Mouse (Mus musculus) neural tube, embryonic 10.5 days (tissue): ENCODE results near the gene Olfm2.
"Not testable (repeated sequence)": the region's sequence is repeated elsewhere in the genome, so short reads cannot be mapped to it uniquely, and the experiment has no call there.

ENCODE experiments used
- DNase-seq: peaks from one replicate; pipeline ENCODE4 v3.0.0-alpha.2; 2017; ENCODE audit warnings: low spot score; ENCODE audit errors: extremely low spot score

Gene Olfm2

GRCm38 (mm10) chr9:20657546-20657945, 88.6 kb downstream of the Olfm2 start:
- DNase-seq, result no peak

GRCm38 (mm10) chr9:20653859-20654258, 92.3 kb downstream of the Olfm2 start:
- no peak for DNase-seq

- DNase-seq, result no peak
Observed at GRCm38 (mm10) chr9:20652260-20652658, 93.9 kb downstream of the Olfm2 start.

- DNase-seq, result peak; percentile 94
Observed at GRCm38 (mm10) chr9:20651602-20652259, 94.4 kb downstream of the Olfm2 start, which contains the start of gene Pin1. Gene Pin1 (plus strand): TSS chr9:20652095.

GRCm38 (mm10) chr9:20645121-20645520, 101.0 kb downstream of the Olfm2 start:
- DNase-seq, result no peak

GRCm38 (mm10) chr9:20644360-20645081, 101.6 kb downstream of the Olfm2 start, which contains the start of gene Fbxl12:
Gene Fbxl12 (minus strand): TSS chr9:20644767.
- DNase-seq, result peak; percentile 85

- no peak for DNase-seq
Observed at GRCm38 (mm10) chr9:20643781-20644180, 102.4 kb downstream of the Olfm2 start.

GRCm38 (mm10) chr9:20642896-20643466, 103.2 kb downstream of the Olfm2 start:
- DNase-seq, result peak; percentile 80

GRCm38 (mm10) chr9:20642101-20642895, 103.9 kb downstream of the Olfm2 start, which contains the start of gene Ubl5:
Gene Ubl5 (plus strand): TSS chr9:20642878.
- DNase-seq, result peak; percentile 94

GRCm38 (mm10) chr9:20641501-20641900, 104.6 kb downstream of the Olfm2 start:
- no peak for DNase-seq

GRCm38 (mm10) chr9:20639486-20639885, 106.7 kb downstream of the Olfm2 start:
- DNase-seq, result no peak

- no peak for DNase-seq
Observed at GRCm38 (mm10) chr9:20638552-20638951, 107.6 kb downstream of the Olfm2 start.

GRCm38 (mm10) chr9:20636790-20637189, 109.4 kb downstream of the Olfm2 start:
- no peak for DNase-seq

GRCm38 (mm10) chr9:20636256-20636655, 109.9 kb downstream of the Olfm2 start:
- no peak for DNase-seq

- not testable (repeated sequence) for DNase-seq
Observed at GRCm38 (mm10) chr9:20635676-20636075, 110.5 kb downstream of the Olfm2 start.

- no peak for DNase-seq
Observed at GRCm38 (mm10) chr9:20631332-20631731, 114.8 kb downstream of the Olfm2 start.
